Mouse (Mus musculus): Measurements from ENCODE around the gene Edc4. TPM values are rescaled to one million over a fixed set of nuclear protein-coding genes. Genes with fewer than 3 reads are reported as not detected.

Gene Edc4
- polyA plus RNA-seq, 1 experiment from 2014 or later = 9.8 TPM

- Histone ChIP-seq H3K9me3 (ENCODE audit: control insufficient read depth) (no peaks in the 10 kb centered on the region), H3K4me2 (replicated peaks; ENCODE audit: low read depth) (peak within 1 kb of the TSS; percentile 86), H3K27ac (ENCODE audit: low read depth, low read length) (peak within 1 kb of the TSS; percentile 77), H3K4me1 (replicated peaks; ENCODE audit: control insufficient read depth, insufficient read depth, low read length) (peaks cover 10% of the 10 kb centered on the region), H3K27me3 (replicated peaks; ENCODE audit: control insufficient read depth, insufficient read depth, low read length) (no peaks in the 10 kb centered on the region), H3K9ac (ENCODE audit: low read depth, low read length) (peak within 1 kb of the TSS; percentile 73), H3K4me3 (ENCODE audit: low read depth, low read length) (peak within 1 kb of the TSS; percentile 89), H3K36me3 (ENCODE audit: control insufficient read depth, insufficient read depth) (no peaks in the 10 kb centered on the region; the same call in 1 of the 2 replicates)
- peak; percentile 98 for ATAC-seq
- WGBS = under 1% methylated on average over 53 of the region's 59 CpGs
- no peak; the same call in 1 of the 2 replicates for TF ChIP-seq CTCF (IDR thresholded peaks at IDR 0.05; ENCODE audit: low read depth)
These were observed 20.3 kb upstream of the Edc4 start, which contains the start of gene Nutf2 for GRCm38 (mm10) chr8:105860143-105860981. Gene Nutf2, plus strand, starts transcription at chr8:105860580.

GRCm38 (mm10) chr8:105861951-105862350 is 18.7 kb upstream of the Edc4 start:
- Histone ChIP-seq H3K27ac (ENCODE audit: low read depth, low read length) (peak overlapping the region; percentile 37; the same call in 1 of the 2 replicates), H3K27me3 (replicated peaks; ENCODE audit: control insufficient read depth, insufficient read depth, low read length) (no peaks in the 10 kb centered on the region), H3K4me3 (ENCODE audit: low read depth, low read length) (peak overlapping the region; percentile 89; the same call in 1 of the 2 replicates), H3K9me3 (ENCODE audit: control insufficient read depth) (no peaks in the 10 kb centered on the region), H3K4me2 (replicated peaks; ENCODE audit: low read depth) (peak overlapping the region; percentile 86), H3K36me3 (ENCODE audit: control insufficient read depth, insufficient read depth) (no peaks in the 10 kb centered on the region; the same call in 1 of the 2 replicates), H3K9ac (ENCODE audit: low read depth, low read length) (no peak overlapping the region), H3K4me1 (replicated peaks; ENCODE audit: control insufficient read depth, insufficient read depth, low read length) (0 out of 2 replicates have a peak, but pooled peaks cover 5% of the 10 kb centered on the region)
- WGBS = 8% methylated on average over 1 of the region's 1 CpGs
- ATAC-seq = no peak
- peak; percentile 57 for TF ChIP-seq CTCF (IDR thresholded peaks at IDR 0.05; ENCODE audit: low read depth)

- no peak for ATAC-seq
- Histone ChIP-seq H3K36me3 (ENCODE audit: control insufficient read depth, insufficient read depth) (peaks cover 14% of the 10 kb centered on the region), H3K4me1 (replicated peaks; ENCODE audit: control insufficient read depth, insufficient read depth, low read length) (0 out of 2 replicates have a peak, but pooled peaks cover 4% of the 10 kb centered on the region), H3K9ac (ENCODE audit: low read depth, low read length) (no peak overlapping the region), H3K4me2 (replicated peaks; ENCODE audit: low read depth) (no peak overlapping the region), H3K4me3 (ENCODE audit: low read depth, low read length) (no peak overlapping the region), H3K27ac (ENCODE audit: low read depth, low read length) (no peak overlapping the region), H3K27me3 (replicated peaks; ENCODE audit: control insufficient read depth, insufficient read depth, low read length) (no peaks in the 10 kb centered on the region), H3K9me3 (ENCODE audit: control insufficient read depth) (no peaks in the 10 kb centered on the region)
- TF ChIP-seq CTCF (IDR thresholded peaks at IDR 0.05; ENCODE audit: low read depth) = peak; percentile 60
- WGBS = 69% methylated on average over 6 of the region's 6 CpGs
These were observed 14.2 kb upstream of the Edc4 start for GRCm38 (mm10) chr8:105866364-105867029.

GRCm38 (mm10) chr8:105874301-105874700 is 6.4 kb upstream of the Edc4 start:
- no peak for ATAC-seq
- no peak overlapping the region for H3K4me2 ChIP-seq (replicated peaks; ENCODE audit: low read depth)
- 76% methylated on average over 6 of the region's 6 CpGs for WGBS
- H3K27me3 ChIP-seq (replicated peaks; ENCODE audit: control insufficient read depth, insufficient read depth, low read length) = no peaks in the 10 kb centered on the region
- H3K27ac ChIP-seq (ENCODE audit: low read depth, low read length) = no peak overlapping the region
- no peaks in the 10 kb centered on the region for H3K9me3 ChIP-seq (ENCODE audit: control insufficient read depth)
- H3K36me3 ChIP-seq (ENCODE audit: control insufficient read depth, insufficient read depth) = peaks cover 47% of the 10 kb centered on the region
- H3K4me1 ChIP-seq (replicated peaks; ENCODE audit: control insufficient read depth, insufficient read depth, low read length) = no peaks in the 10 kb centered on the region
- H3K4me3 ChIP-seq (ENCODE audit: low read depth, low read length) = no peak overlapping the region
- no peak overlapping the region for H3K9ac ChIP-seq (ENCODE audit: low read depth, low read length)
- no peak for TF ChIP-seq CTCF (IDR thresholded peaks at IDR 0.05; ENCODE audit: low read depth)

GRCm38 (mm10) chr8:105889756-105890465 is 9.2 kb downstream of the Edc4 start:
- 95% methylated on average over 12 of the region's 12 CpGs for WGBS
- H3K4me3 ChIP-seq (ENCODE audit: low read depth, low read length) = no peak overlapping the region
- no peak overlapping the region for H3K9ac ChIP-seq (ENCODE audit: low read depth, low read length)
- no peak overlapping the region for H3K4me2 ChIP-seq (replicated peaks; ENCODE audit: low read depth)
- H3K4me1 ChIP-seq (replicated peaks; ENCODE audit: control insufficient read depth, insufficient read depth, low read length) = no peaks in the 10 kb centered on the region
- H3K36me3 ChIP-seq (ENCODE audit: control insufficient read depth, insufficient read depth) = peaks cover 76% of the 10 kb centered on the region
- H3K27ac ChIP-seq (ENCODE audit: low read depth, low read length) = 0 out of 2 replicates have a peak overlapping the region, but pooled peaks have one; percentile 7
- no peaks in the 10 kb centered on the region for H3K27me3 ChIP-seq (replicated peaks; ENCODE audit: control insufficient read depth, insufficient read depth, low read length)
- TF ChIP-seq CTCF (IDR thresholded peaks at IDR 0.05; ENCODE audit: low read depth) = no peak
- no peak for ATAC-seq
- H3K9me3 ChIP-seq (ENCODE audit: control insufficient read depth) = no peaks in the 10 kb centered on the region

Data from intestine, postnatal 0 days (tissue).